Mouse (Mus musculus) spleen, adult 2 months (tissue): ENCODE results near the gene Tmco1.

Source experiments
- CTCF ChIP-seq: fragments of 200-500 bp; IDR thresholded peaks from 2 replicates; pipeline ENCODE4 v1.5.1; 2011; ENCODE audit warnings: mild to moderate bottlenecking, inconsistent platforms; ENCODE audit not compliant: insufficient read depth, insufficient read length, insufficient replicate concordance; ENCODE audit errors: extremely low read depth
- POLR2A ChIP-seq: fragments of 200-500 bp; IDR thresholded peaks from 2 replicates; pipeline ENCODE4 v1.6.1; 2011; ENCODE audit warnings: low read depth, low read length, inconsistent platforms

DNA sequence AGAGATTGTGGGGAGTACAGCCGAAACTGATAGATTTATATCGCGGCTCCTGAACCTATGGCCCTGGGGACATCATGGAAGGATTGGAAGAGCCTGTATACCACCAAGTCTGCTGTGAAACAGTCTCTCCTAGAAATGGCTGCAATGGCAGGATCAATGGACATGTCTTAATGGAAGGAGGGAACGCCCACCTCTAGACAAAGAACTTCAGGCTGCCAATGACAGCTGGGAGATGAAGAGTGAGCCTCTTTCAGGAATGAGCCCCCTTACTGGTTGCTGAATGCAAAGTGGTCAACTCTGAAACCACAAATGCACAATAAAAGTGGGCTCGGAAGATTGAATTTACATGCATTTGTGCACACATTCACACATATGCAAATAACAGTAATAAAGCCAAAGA lies 74.6 kb downstream of the Tmco1 start:
- TF ChIP-seq POLR2A: no peak
- TF ChIP-seq CTCF: no peak
